Mouse (Mus musculus) hindbrain, embryonic 14.5 days (tissue): ENCODE data around the gene Med25. TPM values are rescaled to one million over a fixed set of nuclear protein-coding genes. Genes with fewer than 3 reads are reported as not detected.

ENCODE experiments used
- ATAC-seq: fragments of 200-750 bp; cut with Nextera tagmentation; 2 replicates; pipeline ENCODE4 v1.8.0; 2017; ENCODE audit warnings: moderate number of reproducible peaks, mild to moderate bottlenecking, moderate TSS enrichment, moderate library complexity; ENCODE audit not compliant: low FRiP score
- DNase-seq: peaks from one replicate; pipeline ENCODE4 v3.0.0-alpha.2; 2015; ENCODE audit warnings: low spot score
- H3K27ac ChIP-seq: fragments of 300-500 bp; sonication (generic); 2 replicates; pipeline ENCODE4 v1.5.1; 2014; ENCODE audit warnings: mild to moderate bottlenecking, moderate library complexity
- H3K27me3 ChIP-seq: fragments of 300-500 bp; sonication (generic); 2 replicates; pipeline ENCODE4 v1.6.1; 2014; ENCODE audit warnings: mild to moderate bottlenecking, low read length, mixed read lengths; ENCODE audit not compliant: control insufficient read depth, insufficient read depth
- H3K36me3 ChIP-seq: fragments of 300-500 bp; sonication (generic); replicated peaks from 2 replicates; pipeline ENCODE4 v1.6.1; 2014; ENCODE audit not compliant: control insufficient read depth, insufficient read depth
- H3K4me1 ChIP-seq: fragments of 300-500 bp; sonication (generic); replicated peaks from 2 replicates; pipeline ENCODE4 v1.6.1; 2014; ENCODE audit warnings: antibody characterized with exemption, low read length, mixed read lengths; ENCODE audit not compliant: control insufficient read depth, insufficient read depth
- H3K4me2 ChIP-seq: fragments of 300-500 bp; sonication (generic); replicated peaks from 2 replicates; pipeline ENCODE4 v1.6.1; 2014; ENCODE audit warnings: mild to moderate bottlenecking, moderate library complexity
- H3K4me3 ChIP-seq: fragments of 300-500 bp; sonication (generic); replicated peaks from 2 replicates; pipeline ENCODE4 v1.5.1; 2014; ENCODE audit warnings: mild to moderate bottlenecking, low read length
- H3K9ac ChIP-seq: fragments of 300-500 bp; sonication (generic); 2 replicates; pipeline ENCODE4 v1.6.1; 2014
- H3K9me3 ChIP-seq: fragments of 300-500 bp; sonication (generic); 2 replicates; pipeline ENCODE4 v1.6.1; 2016; ENCODE audit warnings: low read length; ENCODE audit not compliant: control insufficient read depth
- WGBS: fragments of 180-500 bp; shearing (Covaris S2); extraction: QIAGEN DNeasy Blood & Tissue Kit; methylation state at CpG from one replicate; pipeline ENCODE4 v1.1.7; 2014; 5-methylcytosine and 5-hydroxymethylcytosine counted together
- polyA plus RNA-seq: library from polyadenylated mRNA; unstranded; fragments of >200 nt; fragmentation: Nextera tagmentation; extraction: Ambion mirVana; gene quantifications from 2 replicates; pipeline ENCODE4 v1.2.1, GENCODE M21; 2014

The Med25 gene
- polyA plus RNA-seq: 87.5 and 90.6 TPM in 2 replicates

GRCm38 (mm10) chr7:44892276-44892921 lies at the start of gene Med25:
Gene Med25, minus strand, starts transcription at chr7:44892712.
- Histone ChIP-seq H3K4me1 (peaks cover 53% of the 10 kb centered on the region), H3K27ac (peak within 1 kb of the TSS; percentile 96), H3K9ac (peak within 1 kb of the TSS; percentile 92), H3K9me3 (no peaks in the 10 kb centered on the region), H3K27me3 (no peaks in the 10 kb centered on the region), H3K4me2 (peak within 1 kb of the TSS; percentile 91), H3K4me3 (peak within 1 kb of the TSS; percentile 90), H3K36me3 (peaks cover 25% of the 10 kb centered on the region)
- peak; percentile 96 for DNase-seq
- under 1% methylated on average over 56 of the region's 56 CpGs for WGBS
- ATAC-seq: peak; percentile 77

GRCm38 (mm10) chr7:44938680-44939079 lies 46.2 kb upstream of the Med25 start:
- no peak for ATAC-seq

GRCm38 (mm10) chr7:44929204-44930151 lies 37.0 kb upstream of the Med25 start, which contains the start of gene Ap2a1:
Gene Ap2a1, minus strand, starts transcription at chr7:44929496.
- ATAC-seq (peak; percentile 99), DNase-seq (peak; percentile 98)
- H3K4me1 ChIP-seq: peaks cover 16% of the 10 kb centered on the region
- peak within 1 kb of the TSS; percentile 84 for H3K4me3 ChIP-seq
- H3K4me2 ChIP-seq: peak within 1 kb of the TSS; percentile 76
- no peaks in the 10 kb centered on the region for H3K27me3 ChIP-seq
- peak within 1 kb of the TSS; percentile 94 for H3K9ac ChIP-seq
- no peaks in the 10 kb centered on the region for H3K9me3 ChIP-seq
- under 1% methylated on average over 83 of the region's 84 CpGs for WGBS
- H3K36me3 ChIP-seq: peaks cover 17% of the 10 kb centered on the region
- peak within 1 kb of the TSS; percentile 89 for H3K27ac ChIP-seq

More at GRCm38 (mm10) chr7:44938680-44939079, 46.2 kb upstream of the Med25 start:
- H3K4me3 ChIP-seq: no peak overlapping the region
- no peaks in the 10 kb centered on the region for H3K27me3 ChIP-seq
- no peak overlapping the region for H3K27ac ChIP-seq
- H3K36me3 ChIP-seq: no peaks in the 10 kb centered on the region
- H3K4me1 ChIP-seq: no peaks in the 10 kb centered on the region
- WGBS: 88% methylated on average over 4 of the region's 4 CpGs
- H3K9ac ChIP-seq: no peak overlapping the region
- H3K9me3 ChIP-seq: no peaks in the 10 kb centered on the region
- no peak for DNase-seq
- no peak overlapping the region for H3K4me2 ChIP-seq

DNA sequence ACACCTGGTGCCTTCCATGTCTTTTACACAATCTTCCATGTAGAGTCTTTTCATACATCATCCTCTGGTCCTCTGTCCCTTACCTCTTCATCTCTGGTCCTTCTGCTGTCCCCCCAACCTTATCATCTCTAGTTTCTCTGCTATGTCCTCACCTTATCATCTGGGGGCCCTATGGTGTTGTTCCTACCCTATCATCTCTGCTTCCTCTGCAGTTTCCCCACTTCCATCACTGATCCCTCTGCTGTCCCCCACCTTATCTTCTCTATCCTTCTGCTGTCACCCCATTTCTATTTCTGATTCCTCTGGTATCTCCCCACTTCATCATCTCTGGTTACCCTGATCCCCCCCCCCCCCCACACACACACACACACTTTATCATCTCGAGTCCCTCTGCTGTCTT lies 36.1 kb upstream of the Med25 start:
- Histone ChIP-seq H3K9me3 (no peaks in the 10 kb centered on the region), H3K27ac (no peak overlapping the region)
- no peak for ATAC-seq

GRCm38 (mm10) chr7:44925468-44925867 lies 33.0 kb upstream of the Med25 start:
- Histone ChIP-seq H3K9me3 (no peaks in the 10 kb centered on the region), H3K9ac (no peak overlapping the region), H3K36me3 (peaks cover 49% of the 10 kb centered on the region), H3K4me3 (no peak overlapping the region), H3K27me3 (no peaks in the 10 kb centered on the region), H3K4me2 (no peak overlapping the region), H3K27ac (no peak overlapping the region), H3K4me1 (peaks cover 15% of the 10 kb centered on the region)
- WGBS: 79% methylated on average over 3 of the region's 3 CpGs
- no peak for ATAC-seq
- no peak for DNase-seq

More for the DNA sequence above, 36.1 kb upstream of the Med25 start:
- Histone ChIP-seq H3K9ac (peak overlapping the region; percentile 94), H3K4me3 (peak overlapping the region; percentile 84), H3K4me1 (peaks cover 16% of the 10 kb centered on the region), H3K27me3 (no peaks in the 10 kb centered on the region), H3K4me2 (peak overlapping the region; percentile 76), H3K36me3 (peaks cover 27% of the 10 kb centered on the region)
- DNase-seq: no peak
- WGBS: 0% methylated on average over 1 of the region's 1 CpGs

- no peaks in the 10 kb centered on the region for H3K27me3 ChIP-seq
- no peak overlapping the region for H3K9ac ChIP-seq
- H3K4me1 ChIP-seq: no peaks in the 10 kb centered on the region; the same call in 1 of the 2 replicates
- H3K27ac ChIP-seq: no peak overlapping the region
- H3K36me3 ChIP-seq: peaks cover 60% of the 10 kb centered on the region
- H3K4me3 ChIP-seq: no peak overlapping the region
- H3K4me2 ChIP-seq: no peak overlapping the region
- ATAC-seq (no peak), DNase-seq (no peak)
- no peaks in the 10 kb centered on the region for H3K9me3 ChIP-seq
These were observed 30.0 kb upstream of the Med25 start for GRCm38 (mm10) chr7:44922530-44922929.

DNA sequence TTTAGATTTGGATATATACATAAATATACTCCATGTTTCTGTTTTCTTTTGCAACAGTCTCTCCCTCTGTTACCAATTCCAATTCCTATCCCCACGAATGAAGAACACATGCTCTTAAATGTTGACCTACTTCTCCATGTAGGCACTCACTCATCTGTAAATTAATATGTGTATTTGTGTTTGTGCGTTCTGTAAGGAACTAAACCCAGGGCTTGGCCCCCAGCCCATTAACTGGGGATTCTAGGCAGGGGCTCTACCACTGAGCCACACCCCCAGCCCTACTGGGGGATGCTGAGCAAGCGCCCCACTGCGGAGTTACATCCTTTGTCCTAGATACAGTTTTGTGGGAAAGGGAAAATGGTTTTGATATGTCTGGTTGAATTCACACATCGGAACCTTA lies 26.6 kb upstream of the Med25 start:
- Histone ChIP-seq H3K9me3 (no peaks in the 10 kb centered on the region), H3K27me3 (no peaks in the 10 kb centered on the region), H3K36me3 (peaks cover 64% of the 10 kb centered on the region), H3K4me3 (no peak overlapping the region), H3K4me1 (no peaks in the 10 kb centered on the region), H3K27ac (no peak overlapping the region), H3K4me2 (no peak overlapping the region), H3K9ac (no peak overlapping the region)
- ATAC-seq (no peak), DNase-seq (no peak)
- 94% methylated on average over 5 of the region's 5 CpGs for WGBS

GRCm38 (mm10) chr7:44918219-44918618 lies 25.7 kb upstream of the Med25 start:
- Histone ChIP-seq H3K36me3 (peaks cover 64% of the 10 kb centered on the region), H3K9me3 (no peaks in the 10 kb centered on the region), H3K27me3 (no peaks in the 10 kb centered on the region), H3K4me1 (no peaks in the 10 kb centered on the region), H3K9ac (no peak overlapping the region), H3K27ac (no peak overlapping the region), H3K4me2 (no peak overlapping the region), H3K4me3 (no peak overlapping the region)
- ATAC-seq: no peak
- DNase-seq: no peak
- WGBS: 89% methylated on average over 3 of the region's 3 CpGs

GRCm38 (mm10) chr7:44916881-44917280 lies 24.4 kb upstream of the Med25 start:
- 94% methylated on average over 4 of the region's 4 CpGs for WGBS
- Histone ChIP-seq H3K4me3 (no peak overlapping the region), H3K27ac (no peak overlapping the region), H3K9me3 (no peaks in the 10 kb centered on the region), H3K9ac (no peak overlapping the region), H3K27me3 (no peaks in the 10 kb centered on the region), H3K4me1 (no peaks in the 10 kb centered on the region), H3K4me2 (no peak overlapping the region), H3K36me3 (peaks cover 64% of the 10 kb centered on the region)
- peak; percentile 47; the same call in 1 of the 2 replicates for ATAC-seq
- DNase-seq: no peak
